Mouse (Mus musculus): ENCODE measurements around the gene Klhdc1. TPM values are rescaled to one million over a fixed set of nuclear protein-coding genes. Genes with fewer than 3 reads are reported as not detected.

Gene Klhdc1
- polyA plus RNA-seq, 1 experiment from 2014 or later = 19.3 TPM

DNA sequence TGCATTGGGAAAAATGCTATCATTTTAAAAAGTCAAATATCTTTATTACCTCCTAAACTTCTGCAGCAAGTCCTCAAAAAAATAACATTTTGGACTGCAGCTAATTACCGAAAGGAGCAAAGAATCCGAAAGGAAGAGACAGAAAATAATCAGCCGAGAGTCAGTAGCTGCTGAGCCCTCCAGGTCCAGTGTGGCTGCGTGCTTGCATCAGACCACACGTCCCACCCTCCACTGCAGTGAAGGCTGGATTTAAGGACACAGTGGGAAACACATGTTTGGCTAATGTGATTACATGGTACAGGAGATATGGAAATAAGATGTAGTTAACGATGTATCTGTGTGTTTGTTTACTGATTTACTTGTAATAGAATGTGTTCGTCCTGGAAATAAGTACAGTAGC, 42.2 kb downstream of the Klhdc1 start:
- no peak overlapping the region for H3K27ac ChIP-seq (ENCODE audit: low read length)
- no peaks in the 10 kb centered on the region for H3K9me3 ChIP-seq (replicated peaks; ENCODE audit: control insufficient read depth, low read length, poor library complexity, severe bottlenecking)
- H3K4me2 ChIP-seq (ENCODE audit: low read length) = no peak overlapping the region
- no peak overlapping the region for H3K4me3 ChIP-seq (ENCODE audit: low read depth, low read length)
- no peak for ATAC-seq
- no peaks in the 10 kb centered on the region for H3K36me3 ChIP-seq (ENCODE audit: control insufficient read depth, insufficient read depth, low read length)
- no peaks in the 10 kb centered on the region for H3K27me3 ChIP-seq (ENCODE audit: control insufficient read depth, insufficient read depth, low read depth, low read length)
- H3K9ac ChIP-seq (ENCODE audit: low read depth, low read length) = no peak overlapping the region
- H3K4me1 ChIP-seq (ENCODE audit: control insufficient read depth, insufficient read depth, low read length) = no peaks in the 10 kb centered on the region
- 87% methylated on average over 7 of the region's 7 CpGs for WGBS

- H3K4me1 ChIP-seq (ENCODE audit: control insufficient read depth, insufficient read depth, low read length) = no peaks in the 10 kb centered on the region
- 96% methylated on average over 8 of the region's 8 CpGs for WGBS
- ATAC-seq = no peak
Observed at GRCm38 (mm10) chr12:69287535-69287934, 46.6 kb downstream of the Klhdc1 start.

GRCm38 (mm10) chr12:69288699-69289098, 47.7 kb downstream of the Klhdc1 start:
- H3K27ac ChIP-seq (ENCODE audit: low read length) = no peak overlapping the region
- no peaks in the 10 kb centered on the region for H3K36me3 ChIP-seq (ENCODE audit: control insufficient read depth, insufficient read depth, low read length)
- no peaks in the 10 kb centered on the region for H3K27me3 ChIP-seq (ENCODE audit: control insufficient read depth, insufficient read depth, low read depth, low read length)
- H3K4me2 ChIP-seq (ENCODE audit: low read length) = no peak overlapping the region
- 81% methylated on average over 9 of the region's 9 CpGs for WGBS
- no peak overlapping the region for H3K9ac ChIP-seq (ENCODE audit: low read depth, low read length)
- H3K4me1 ChIP-seq (ENCODE audit: control insufficient read depth, insufficient read depth, low read length) = no peaks in the 10 kb centered on the region
- no peak overlapping the region for H3K4me3 ChIP-seq (ENCODE audit: low read depth, low read length)
- H3K9me3 ChIP-seq (replicated peaks; ENCODE audit: control insufficient read depth, low read length, poor library complexity, severe bottlenecking) = no peaks in the 10 kb centered on the region
- no peak for ATAC-seq

More at GRCm38 (mm10) chr12:69287535-69287934, 46.6 kb downstream of the Klhdc1 start:
- Histone ChIP-seq H3K27ac (ENCODE audit: low read length) (no peak overlapping the region), H3K4me3 (ENCODE audit: low read depth, low read length) (no peak overlapping the region), H3K4me2 (ENCODE audit: low read length) (no peak overlapping the region), H3K9ac (ENCODE audit: low read depth, low read length) (no peak overlapping the region), H3K9me3 (replicated peaks; ENCODE audit: control insufficient read depth, low read length, poor library complexity, severe bottlenecking) (no peaks in the 10 kb centered on the region), H3K36me3 (ENCODE audit: control insufficient read depth, insufficient read depth, low read length) (no peaks in the 10 kb centered on the region), H3K27me3 (ENCODE audit: control insufficient read depth, insufficient read depth, low read depth, low read length) (no peaks in the 10 kb centered on the region)

DNA sequence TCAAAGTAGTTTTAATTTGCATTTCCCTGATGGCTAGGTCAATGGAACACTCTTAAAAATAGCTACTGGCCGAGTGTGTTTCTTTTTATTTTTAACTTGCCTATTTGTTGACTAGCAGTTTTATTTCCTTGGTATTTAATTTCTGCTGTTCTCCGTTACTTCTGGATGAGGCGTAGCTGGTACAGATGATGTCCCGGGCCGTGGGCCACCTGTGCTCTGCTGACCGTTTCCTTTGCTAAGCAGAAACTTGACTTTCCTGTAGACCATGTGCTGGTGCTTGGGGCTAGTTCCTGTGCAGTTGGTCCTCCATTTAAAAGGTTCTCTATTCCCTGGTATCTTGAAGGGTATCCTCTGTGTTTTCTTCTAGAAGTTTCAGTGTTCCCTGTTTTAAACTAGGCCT, 51.4 kb downstream of the Klhdc1 start:
- H3K4me3 ChIP-seq (ENCODE audit: low read depth, low read length) = no peak overlapping the region
- H3K4me2 ChIP-seq (ENCODE audit: low read length) = no peak overlapping the region
- no peak for ATAC-seq
- no peaks in the 10 kb centered on the region for H3K36me3 ChIP-seq (ENCODE audit: control insufficient read depth, insufficient read depth, low read length)
- no peak overlapping the region for H3K27ac ChIP-seq (ENCODE audit: low read length)
- 90% methylated on average over 6 of the region's 6 CpGs for WGBS
- no peaks in the 10 kb centered on the region for H3K27me3 ChIP-seq (ENCODE audit: control insufficient read depth, insufficient read depth, low read depth, low read length)
- no peak overlapping the region for H3K9ac ChIP-seq (ENCODE audit: low read depth, low read length)
- H3K4me1 ChIP-seq (ENCODE audit: control insufficient read depth, insufficient read depth, low read length) = peaks cover 4% of the 10 kb centered on the region
- H3K9me3 ChIP-seq (replicated peaks; ENCODE audit: control insufficient read depth, low read length, poor library complexity, severe bottlenecking) = no peaks in the 10 kb centered on the region

- H3K9me3 ChIP-seq (replicated peaks; ENCODE audit: control insufficient read depth, low read length, poor library complexity, severe bottlenecking) = no peaks in the 10 kb centered on the region
- no peak for ATAC-seq
Observed at GRCm38 (mm10) chr12:69293815-69294214, 52.8 kb downstream of the Klhdc1 start.

GRCm38 (mm10) chr12:69294936-69295335, 54.0 kb downstream of the Klhdc1 start:
- WGBS = 94% methylated on average over 2 of the region's 2 CpGs
- no peak for ATAC-seq
- H3K9ac ChIP-seq (ENCODE audit: low read depth, low read length) = no peak overlapping the region
- no peak overlapping the region for H3K4me2 ChIP-seq (ENCODE audit: low read length)
- no peak overlapping the region for H3K4me3 ChIP-seq (ENCODE audit: low read depth, low read length)
- H3K27me3 ChIP-seq (ENCODE audit: control insufficient read depth, insufficient read depth, low read depth, low read length) = no peaks in the 10 kb centered on the region
- H3K9me3 ChIP-seq (replicated peaks; ENCODE audit: control insufficient read depth, low read length, poor library complexity, severe bottlenecking) = no peaks in the 10 kb centered on the region
- peaks cover 21% of the 10 kb centered on the region for H3K4me1 ChIP-seq (ENCODE audit: control insufficient read depth, insufficient read depth, low read length)
- H3K27ac ChIP-seq (ENCODE audit: low read length) = no peak overlapping the region
- no peaks in the 10 kb centered on the region for H3K36me3 ChIP-seq (ENCODE audit: control insufficient read depth, insufficient read depth, low read length)

More at GRCm38 (mm10) chr12:69293815-69294214, 52.8 kb downstream of the Klhdc1 start:
- H3K4me2 ChIP-seq (ENCODE audit: low read length) = no peak overlapping the region
- H3K27ac ChIP-seq (ENCODE audit: low read length) = no peak overlapping the region
- whole genome bisulfite sequencing = 76% methylated on average over 2 of the region's 2 CpGs
- no peak overlapping the region for H3K9ac ChIP-seq (ENCODE audit: low read depth, low read length)
- H3K36me3 ChIP-seq (ENCODE audit: control insufficient read depth, insufficient read depth, low read length) = no peaks in the 10 kb centered on the region
- H3K27me3 ChIP-seq (ENCODE audit: control insufficient read depth, insufficient read depth, low read depth, low read length) = no peaks in the 10 kb centered on the region
- H3K4me1 ChIP-seq (ENCODE audit: control insufficient read depth, insufficient read depth, low read length) = peaks cover 13% of the 10 kb centered on the region
- no peak overlapping the region for H3K4me3 ChIP-seq (ENCODE audit: low read depth, low read length)

- ATAC-seq = no peak
- Histone ChIP-seq H3K36me3 (ENCODE audit: control insufficient read depth, insufficient read depth, low read length) (peaks cover 3% of the 10 kb centered on the region), H3K27me3 (ENCODE audit: control insufficient read depth, insufficient read depth, low read depth, low read length) (no peaks in the 10 kb centered on the region), H3K27ac (ENCODE audit: low read length) (peak overlapping the region; percentile 96), H3K4me2 (ENCODE audit: low read length) (peak overlapping the region; percentile 66), H3K9me3 (replicated peaks; ENCODE audit: control insufficient read depth, low read length, poor library complexity, severe bottlenecking) (no peaks in the 10 kb centered on the region), H3K4me3 (ENCODE audit: low read depth, low read length) (peak overlapping the region; percentile 99; the same call in 1 of the 2 replicates), H3K9ac (ENCODE audit: low read depth, low read length) (peak overlapping the region; percentile 99; the same call in 1 of the 2 replicates), H3K4me1 (ENCODE audit: control insufficient read depth, insufficient read depth, low read length) (peaks cover 21% of the 10 kb centered on the region)
- WGBS = 78% methylated on average over 4 of the region's 4 CpGs
Observed at GRCm38 (mm10) chr12:69295651-69296050, 54.7 kb downstream of the Klhdc1 start.

GRCm38 (mm10) chr12:69296511-69297410, 55.8 kb downstream of the Klhdc1 start, which contains the start of gene Klhdc2:
Gene Klhdc2, plus strand, starts transcription at chr12:69296681.
- Histone ChIP-seq H3K9ac (ENCODE audit: low read depth, low read length) (peak within 1 kb of the TSS; percentile 99), H3K9me3 (replicated peaks; ENCODE audit: control insufficient read depth, low read length, poor library complexity, severe bottlenecking) (no peaks in the 10 kb centered on the region), H3K4me2 (ENCODE audit: low read length) (peak within 1 kb of the TSS; percentile 86), H3K27ac (ENCODE audit: low read length) (peak within 1 kb of the TSS; percentile 96), H3K27me3 (ENCODE audit: control insufficient read depth, insufficient read depth, low read depth, low read length) (no peaks in the 10 kb centered on the region), H3K36me3 (ENCODE audit: control insufficient read depth, insufficient read depth, low read length) (peaks cover 8% of the 10 kb centered on the region), H3K4me1 (ENCODE audit: control insufficient read depth, insufficient read depth, low read length) (peaks cover 21% of the 10 kb centered on the region), H3K4me3 (ENCODE audit: low read depth, low read length) (peak within 1 kb of the TSS; percentile 99)
- ATAC-seq = peak; percentile 98
- under 1% methylated on average over 97 of the region's 98 CpGs for WGBS

Data from midbrain, embryonic 16.5 days (tissue).